Mouse (Mus musculus) heart, adult 2 months (tissue): ENCODE measurements around the gene Adgre1.

Experiments used
- CTCF ChIP-seq: fragments of 200-600 bp; IDR thresholded peaks from 2 replicates; pipeline ENCODE4 v1.8.1; 2022; ENCODE audit warnings: antibody characterized with exemption, mild to moderate bottlenecking, moderate library complexity
- EP300 ChIP-seq: fragments of 200-500 bp; IDR thresholded peaks from 2 replicates; pipeline ENCODE4 v1.6.1; 2011; ENCODE audit warnings: low read depth, low read length, control low read depth; ENCODE audit not compliant: insufficient read depth

DNA sequence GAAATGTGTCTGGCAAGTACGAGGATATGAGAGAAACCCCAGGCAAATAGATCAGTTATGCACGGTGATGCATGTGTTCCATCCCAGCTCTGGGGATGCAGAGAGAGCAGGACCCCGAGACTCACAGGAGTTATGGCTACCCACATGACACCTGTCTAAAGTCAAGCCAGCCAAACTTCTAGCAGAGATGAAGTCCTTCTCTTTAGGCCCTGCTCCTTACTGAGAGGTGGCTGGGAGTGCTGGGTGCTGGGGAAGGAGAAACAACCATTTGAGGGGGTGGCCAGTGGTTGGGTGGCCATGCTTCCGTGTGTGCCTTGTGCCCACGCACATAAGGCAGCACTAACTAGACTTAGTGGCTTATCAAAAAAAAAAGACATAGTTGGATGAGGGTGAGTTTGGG, 8.3 kb upstream of the Adgre1 start:
- TF ChIP-seq CTCF (no peak), EP300 (no peak)
